Mouse (Mus musculus) embryonic facial prominence, embryonic 15.5 days (tissue): ENCODE measurements around the gene Fyn. TPM values are rescaled to one million over a fixed set of nuclear protein-coding genes. Genes with fewer than 3 reads are reported as not detected.

Source experiments
- ATAC-seq: fragments of 200-750 bp; cut with Nextera tagmentation; 2 replicates; pipeline ENCODE4 v1.8.0; 2017; ENCODE audit warnings: low read depth, moderate TSS enrichment; ENCODE audit not compliant: insufficient number of reproducible peaks, low FRiP score, low TSS enrichment
- H3K27ac ChIP-seq: fragments of 300-500 bp; sonication (generic); replicated peaks from 2 replicates; pipeline ENCODE4 v1.5.1; 2015; ENCODE audit warnings: mild to moderate bottlenecking, inconsistent platforms
- H3K27me3 ChIP-seq: fragments of 300-500 bp; sonication (generic); 2 replicates; pipeline ENCODE4 v1.6.1; 2015; ENCODE audit warnings: inconsistent platforms
- H3K36me3 ChIP-seq: fragments of 300-500 bp; sonication (generic); 2 replicates; pipeline ENCODE4 v1.6.1; 2015; ENCODE audit warnings: mild to moderate bottlenecking, inconsistent platforms
- H3K4me1 ChIP-seq: fragments of 300-500 bp; sonication (generic); 2 replicates; pipeline ENCODE4 v1.6.1; 2015; ENCODE audit warnings: inconsistent platforms
- H3K4me2 ChIP-seq: fragments of 300-500 bp; sonication (generic); replicated peaks from 2 replicates; pipeline ENCODE4 v1.6.1; 2015; ENCODE audit warnings: mild to moderate bottlenecking, inconsistent platforms
- H3K4me3 ChIP-seq: fragments of 300-500 bp; sonication (generic); replicated peaks from 2 replicates; pipeline ENCODE4 v1.5.1; 2015; ENCODE audit warnings: mild to moderate bottlenecking, inconsistent platforms
- H3K9ac ChIP-seq: fragments of 300-500 bp; sonication (generic); 2 replicates; pipeline ENCODE4 v1.6.1; 2015; ENCODE audit warnings: inconsistent platforms
- H3K9me3 ChIP-seq: fragments of 300-500 bp; sonication (generic); replicated peaks from 2 replicates; pipeline ENCODE4 v1.6.1; 2016; ENCODE audit warnings: inconsistent platforms
- WGBS: fragments of 180-500 bp; shearing (Covaris S2); methylation state at CpG from one replicate; pipeline ENCODE4 v1.1.7; 2015; 5-methylcytosine and 5-hydroxymethylcytosine counted together
- polyA plus RNA-seq: library from polyadenylated mRNA; unstranded; fragments of >200 nt; fragmentation: Nextera tagmentation; extraction: Ambion mirVana; gene quantifications from 2 replicates; pipeline ENCODE4 v1.2.1, GENCODE M21; 2015

Gene Fyn
- polyA plus RNA-seq, 1 experiment from 2014 or later: 42.8 TPM

DNA sequence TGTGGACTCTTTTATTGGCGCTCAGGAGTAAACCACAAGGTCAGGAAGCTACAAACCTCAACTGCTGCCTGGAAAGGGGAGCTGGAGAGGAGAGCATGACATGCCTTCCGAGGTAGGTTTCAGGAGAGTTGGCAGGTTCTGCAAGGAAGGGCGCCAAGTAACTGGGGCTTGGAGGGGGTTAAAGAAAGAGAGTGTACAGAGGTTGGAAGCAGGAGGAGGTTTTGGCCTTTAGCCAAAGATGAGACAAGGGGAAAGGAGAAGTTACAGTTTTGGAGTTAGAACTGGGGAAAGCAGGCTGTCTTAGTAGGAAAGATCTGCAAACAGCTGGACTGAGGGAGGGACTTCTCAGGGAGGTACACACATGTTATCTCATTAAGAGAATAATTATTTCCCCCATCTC is 227.2 kb downstream of the Fyn start:
- no peaks in the 10 kb centered on the region for H3K27me3 ChIP-seq
- ATAC-seq: 0 out of 2 replicates have a peak, but pooled peaks have one; percentile 43
- H3K9ac ChIP-seq: no peak overlapping the region
- H3K36me3 ChIP-seq: no peaks in the 10 kb centered on the region
- no peak overlapping the region for H3K4me2 ChIP-seq
- H3K27ac ChIP-seq: peak overlapping the region; percentile 73
- WGBS: 41% methylated on average over 3 of the region's 3 CpGs
- H3K4me1 ChIP-seq: peaks cover 34% of the 10 kb centered on the region
- 0 out of 2 replicates have a peak, but pooled peaks cover 4% of the 10 kb centered on the region for H3K9me3 ChIP-seq
- no peak overlapping the region for H3K4me3 ChIP-seq

DNA sequence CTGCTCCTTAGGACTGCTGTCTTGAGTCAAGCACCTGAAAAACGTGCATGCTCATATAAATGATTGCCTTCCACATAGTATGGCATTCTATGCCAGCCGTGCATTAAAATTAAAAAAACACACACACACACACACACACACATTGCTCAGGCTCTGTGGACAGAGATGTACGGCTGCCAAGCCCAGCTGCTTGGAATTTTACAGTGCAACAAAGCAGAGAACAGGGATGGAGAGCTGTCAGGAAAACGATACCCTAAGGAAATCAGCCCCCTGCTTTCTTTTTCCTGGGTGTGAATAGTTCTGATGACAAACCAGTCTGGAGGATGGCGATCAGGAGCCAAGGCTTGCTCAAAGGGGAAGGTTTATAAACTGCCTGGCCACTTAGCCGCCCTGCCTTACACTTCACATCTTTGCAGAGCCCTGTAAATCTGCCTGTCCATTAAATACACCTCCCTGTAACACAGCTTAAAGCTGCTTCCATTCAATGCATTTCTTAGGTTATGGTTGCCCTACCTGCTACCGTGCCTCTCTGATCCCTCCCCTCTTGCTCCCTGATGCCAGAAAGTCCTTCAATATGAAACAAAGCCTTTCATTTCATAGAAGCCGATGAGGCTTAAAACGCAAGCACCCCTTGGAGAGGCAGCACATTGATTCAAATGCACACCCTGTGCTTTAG is 228.6 kb downstream of the Fyn start:
- ATAC-seq: no peak; the same call in 1 of the 2 replicates
- H3K27ac ChIP-seq: peak overlapping the region; percentile 70
- H3K36me3 ChIP-seq: no peaks in the 10 kb centered on the region
- no peaks in the 10 kb centered on the region for H3K27me3 ChIP-seq
- H3K9ac ChIP-seq: no peak overlapping the region
- WGBS: 27% methylated on average over 9 of the region's 9 CpGs
- no peak overlapping the region for H3K4me2 ChIP-seq
- H3K4me3 ChIP-seq: no peak overlapping the region
- H3K4me1 ChIP-seq: peaks cover 34% of the 10 kb centered on the region
- 0 out of 2 replicates have a peak, but pooled peaks cover 4% of the 10 kb centered on the region for H3K9me3 ChIP-seq

DNA sequence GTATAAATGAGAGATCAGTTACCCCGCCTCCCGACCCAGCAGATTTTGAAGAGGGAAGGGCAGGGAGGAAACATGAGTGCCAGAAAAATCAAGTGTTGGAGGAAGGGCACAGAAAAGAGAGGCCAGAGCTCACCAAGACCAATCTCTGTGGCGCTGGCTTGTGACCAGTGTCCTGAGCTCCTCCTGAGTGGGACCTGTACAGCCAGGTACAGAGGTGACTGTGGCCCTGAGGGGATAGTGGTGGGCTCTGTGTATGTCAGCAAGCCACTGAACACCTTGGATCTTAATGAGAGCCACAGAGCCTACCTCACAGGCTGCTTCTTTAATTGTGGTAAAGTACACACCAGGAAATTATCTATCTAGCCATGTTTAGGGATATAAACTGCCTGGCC is 229.1 kb downstream of the Fyn start:
- no peaks in the 10 kb centered on the region for H3K27me3 ChIP-seq
- 0 out of 2 replicates have a peak, but pooled peaks cover 4% of the 10 kb centered on the region for H3K9me3 ChIP-seq
- ATAC-seq: no peak
- no peak overlapping the region for H3K9ac ChIP-seq
- peak overlapping the region; percentile 70 for H3K27ac ChIP-seq
- H3K4me2 ChIP-seq: no peak overlapping the region
- H3K36me3 ChIP-seq: no peaks in the 10 kb centered on the region
- WGBS: 45% methylated on average over 3 of the region's 3 CpGs
- H3K4me3 ChIP-seq: no peak overlapping the region
- peaks cover 34% of the 10 kb centered on the region for H3K4me1 ChIP-seq

DNA sequence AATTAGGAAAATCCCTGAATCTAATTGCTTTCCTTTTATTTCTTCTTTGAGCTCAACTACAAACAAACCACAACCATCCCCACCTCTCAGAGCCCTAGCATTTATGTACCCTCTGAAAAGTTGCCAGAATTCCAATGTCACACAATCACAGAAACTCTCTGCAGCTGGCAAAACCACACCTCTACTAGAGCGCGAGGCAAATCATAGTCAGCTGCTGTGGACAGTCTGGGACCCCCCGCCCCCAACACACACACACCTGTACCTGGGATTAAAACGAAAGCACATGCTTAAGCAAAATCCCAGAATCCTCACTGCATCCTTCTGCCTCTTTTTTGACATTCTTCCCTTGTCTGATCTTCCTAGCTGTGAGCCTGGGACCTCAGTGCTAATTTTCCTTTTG is 230.9 kb downstream of the Fyn start:
- Histone ChIP-seq H3K27ac (no peak overlapping the region), H3K9me3 (0 out of 2 replicates have a peak, but pooled peaks cover under 1% of the 10 kb centered on the region), H3K36me3 (no peaks in the 10 kb centered on the region), H3K4me2 (no peak overlapping the region), H3K27me3 (no peaks in the 10 kb centered on the region), H3K4me3 (no peak overlapping the region), H3K4me1 (peaks cover 34% of the 10 kb centered on the region), H3K9ac (no peak overlapping the region)
- ATAC-seq: no peak
- WGBS: 63% methylated on average over 4 of the region's 4 CpGs

DNA sequence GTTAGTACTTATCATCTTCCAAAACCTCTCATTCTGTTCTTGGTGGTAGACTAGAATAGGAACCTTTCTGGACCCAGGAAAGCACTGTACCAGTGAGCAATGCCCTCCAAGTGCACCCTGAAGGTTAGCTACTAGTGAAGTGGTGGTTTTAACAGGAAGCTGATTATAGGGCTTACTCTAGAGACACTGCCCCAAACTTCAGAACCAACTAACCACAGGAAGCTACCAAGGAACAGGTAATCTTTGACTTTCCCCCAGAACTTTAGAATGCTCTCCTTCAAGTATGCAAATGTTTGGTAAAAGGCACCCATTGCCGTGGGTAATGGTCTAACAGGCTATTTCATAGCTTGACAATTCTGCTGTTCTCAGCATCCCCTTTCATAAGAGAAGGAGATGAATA is 231.5 kb downstream of the Fyn start:
- Histone ChIP-seq H3K27me3 (no peaks in the 10 kb centered on the region), H3K36me3 (no peaks in the 10 kb centered on the region), H3K4me3 (no peak overlapping the region), H3K4me1 (peaks cover 29% of the 10 kb centered on the region), H3K4me2 (no peak overlapping the region), H3K27ac (no peak overlapping the region), H3K9me3 (peaks cover 5% of the 10 kb centered on the region; the same call in 1 of the 2 replicates), H3K9ac (no peak overlapping the region)
- ATAC-seq: no peak
- WGBS: 74% methylated on average over 1 of the region's 1 CpGs

DNA sequence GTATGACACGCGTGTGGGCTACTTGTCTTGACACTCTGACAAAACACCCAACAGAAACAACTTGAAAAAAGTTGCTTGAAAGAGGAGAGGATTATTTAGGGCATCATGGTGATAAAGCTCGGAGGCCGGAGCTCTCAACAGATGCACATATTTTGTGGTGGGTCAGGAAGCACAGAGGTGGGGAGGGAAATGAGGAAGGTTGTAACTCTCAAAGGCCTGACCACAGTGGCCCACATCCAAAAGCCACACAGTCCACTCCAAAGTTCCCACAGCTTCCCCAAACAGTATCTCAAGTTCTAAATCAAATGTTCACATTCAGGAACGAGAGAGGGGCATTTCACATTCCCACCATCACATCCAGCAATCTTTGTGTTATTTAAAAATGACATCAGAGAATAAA is 232.4 kb downstream of the Fyn start:
- Histone ChIP-seq H3K9me3 (peaks cover 11% of the 10 kb centered on the region; the same call in 1 of the 2 replicates), H3K4me1 (peaks cover 19% of the 10 kb centered on the region), H3K27ac (no peak overlapping the region), H3K9ac (no peak overlapping the region), H3K4me3 (no peak overlapping the region), H3K27me3 (no peaks in the 10 kb centered on the region), H3K36me3 (no peaks in the 10 kb centered on the region), H3K4me2 (no peak overlapping the region)
- no peak for ATAC-seq
- whole genome bisulfite sequencing: 78% methylated on average over 5 of the region's 5 CpGs

DNA sequence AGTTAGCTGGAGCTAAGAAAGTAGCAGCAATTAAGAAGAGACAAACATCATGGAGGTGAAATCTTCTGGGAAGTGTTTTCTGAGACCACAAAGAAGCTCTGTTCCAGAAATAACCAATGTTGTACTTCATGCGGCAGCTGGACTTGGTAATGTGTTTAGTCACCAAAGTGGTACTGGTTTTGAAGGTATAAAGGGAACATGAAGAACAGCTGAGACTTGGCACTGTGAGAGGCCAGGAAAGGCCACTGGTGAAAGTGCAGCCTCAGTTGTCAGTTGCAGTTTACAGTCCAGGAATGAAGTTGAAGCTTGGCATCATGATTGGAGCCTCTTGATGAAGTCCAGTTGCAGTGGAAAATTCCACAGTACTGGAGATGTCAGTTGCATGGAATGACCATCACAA is 237.8 kb downstream of the Fyn start:
- ATAC-seq: no peak
- H3K27me3 ChIP-seq: no peaks in the 10 kb centered on the region
- H3K27ac ChIP-seq: no peak overlapping the region
- H3K4me2 ChIP-seq: no peak overlapping the region
- 89% methylated on average over 1 of the region's 1 CpGs for WGBS
- no peak overlapping the region for H3K4me3 ChIP-seq
- peaks cover 13% of the 10 kb centered on the region; the same call in 1 of the 2 replicates for H3K9me3 ChIP-seq
- peaks cover 4% of the 10 kb centered on the region for H3K4me1 ChIP-seq
- no peak overlapping the region for H3K9ac ChIP-seq
- no peaks in the 10 kb centered on the region for H3K36me3 ChIP-seq

DNA sequence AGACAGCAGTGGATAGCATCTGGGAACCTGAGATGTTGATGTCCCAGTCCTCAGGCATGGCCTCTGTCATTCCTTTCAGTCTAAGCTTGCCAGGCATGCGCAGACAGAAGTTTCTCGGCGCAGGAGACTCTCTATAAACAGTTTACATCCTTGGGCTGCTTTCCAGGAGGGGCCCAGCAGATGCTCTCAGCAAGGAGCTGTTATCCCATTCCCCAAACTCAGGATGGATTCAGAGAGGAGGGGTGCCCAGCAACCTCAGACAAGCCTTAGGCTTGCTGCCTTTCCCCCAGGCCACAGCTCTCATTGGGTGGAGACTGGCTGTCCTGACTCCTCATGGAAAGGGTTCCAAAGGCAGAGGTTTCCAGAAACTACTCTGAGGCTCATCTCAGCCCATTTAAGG is 242.6 kb downstream of the Fyn start:
- WGBS: 40% methylated on average over 3 of the region's 3 CpGs
- Histone ChIP-seq H3K9me3 (0 out of 2 replicates have a peak, but pooled peaks cover under 1% of the 10 kb centered on the region), H3K36me3 (no peaks in the 10 kb centered on the region), H3K4me1 (peaks cover 47% of the 10 kb centered on the region), H3K4me3 (no peak overlapping the region), H3K27me3 (no peaks in the 10 kb centered on the region), H3K9ac (no peak overlapping the region), H3K27ac (peak overlapping the region; percentile 29; the same call in 1 of the 2 replicates), H3K4me2 (no peak overlapping the region)
- ATAC-seq: no peak

DNA sequence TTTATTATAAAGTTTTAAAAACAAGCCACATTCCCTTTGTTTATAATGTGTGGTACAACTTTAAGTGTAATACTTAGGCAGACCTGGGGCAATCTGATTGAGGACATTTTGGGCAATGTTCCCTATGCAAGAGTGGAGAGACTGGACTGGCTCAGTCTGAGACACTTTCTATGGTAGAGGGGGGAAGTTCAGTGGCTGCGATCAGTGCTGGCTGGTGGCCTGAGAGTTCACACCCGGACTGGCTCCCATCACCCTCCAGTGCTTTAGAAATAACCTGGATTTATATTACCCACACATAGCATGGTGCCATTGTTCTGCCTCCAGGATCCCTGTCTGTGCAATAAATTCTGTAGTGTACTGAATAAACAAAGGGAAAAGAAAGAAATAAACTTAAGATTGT is 243.5 kb downstream of the Fyn start:
- H3K27me3 ChIP-seq: no peaks in the 10 kb centered on the region
- H3K27ac ChIP-seq: peak overlapping the region; percentile 97
- peaks cover 50% of the 10 kb centered on the region for H3K4me1 ChIP-seq
- WGBS: 67% methylated on average over 2 of the region's 2 CpGs
- H3K4me2 ChIP-seq: no peak overlapping the region
- no peaks in the 10 kb centered on the region for H3K36me3 ChIP-seq
- no peak for ATAC-seq
- no peaks in the 10 kb centered on the region for H3K9me3 ChIP-seq
- H3K9ac ChIP-seq: no peak overlapping the region
- no peak overlapping the region for H3K4me3 ChIP-seq

DNA sequence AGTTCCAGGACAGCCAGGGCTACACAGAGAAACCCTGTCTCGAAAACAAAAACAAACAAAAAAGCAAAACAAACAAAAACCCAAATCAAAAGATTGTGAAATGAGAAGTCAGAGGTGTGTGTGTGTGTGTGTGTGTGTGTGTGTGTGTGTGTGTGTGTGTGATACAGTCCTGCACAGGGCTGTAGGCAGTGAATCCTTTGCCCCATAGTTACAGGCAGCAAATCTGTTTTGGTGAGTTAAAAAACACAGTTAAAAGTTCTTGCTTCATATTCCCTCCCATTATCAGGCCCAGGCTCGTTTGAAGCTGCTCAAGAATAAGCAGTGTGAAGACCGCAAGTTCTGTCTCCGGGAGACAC is 244.0 kb downstream of the Fyn start, which contains the start of gene Traf3ip2:
Gene Traf3ip2, plus strand, starts transcription at position 302 of the 356 bp plus-strand sequence.
- Histone ChIP-seq H3K27ac (peak within 1 kb of the TSS; percentile 97), H3K9me3 (no peaks in the 10 kb centered on the region), H3K9ac (peak within 1 kb of the TSS; percentile 33), H3K27me3 (no peaks in the 10 kb centered on the region), H3K4me2 (peak within 1 kb of the TSS; percentile 52), H3K36me3 (no peaks in the 10 kb centered on the region), H3K4me3 (peak within 1 kb of the TSS; percentile 44), H3K4me1 (peaks cover 50% of the 10 kb centered on the region)
- ATAC-seq: no peak
- WGBS: 38% methylated on average over 4 of the region's 4 CpGs

DNA sequence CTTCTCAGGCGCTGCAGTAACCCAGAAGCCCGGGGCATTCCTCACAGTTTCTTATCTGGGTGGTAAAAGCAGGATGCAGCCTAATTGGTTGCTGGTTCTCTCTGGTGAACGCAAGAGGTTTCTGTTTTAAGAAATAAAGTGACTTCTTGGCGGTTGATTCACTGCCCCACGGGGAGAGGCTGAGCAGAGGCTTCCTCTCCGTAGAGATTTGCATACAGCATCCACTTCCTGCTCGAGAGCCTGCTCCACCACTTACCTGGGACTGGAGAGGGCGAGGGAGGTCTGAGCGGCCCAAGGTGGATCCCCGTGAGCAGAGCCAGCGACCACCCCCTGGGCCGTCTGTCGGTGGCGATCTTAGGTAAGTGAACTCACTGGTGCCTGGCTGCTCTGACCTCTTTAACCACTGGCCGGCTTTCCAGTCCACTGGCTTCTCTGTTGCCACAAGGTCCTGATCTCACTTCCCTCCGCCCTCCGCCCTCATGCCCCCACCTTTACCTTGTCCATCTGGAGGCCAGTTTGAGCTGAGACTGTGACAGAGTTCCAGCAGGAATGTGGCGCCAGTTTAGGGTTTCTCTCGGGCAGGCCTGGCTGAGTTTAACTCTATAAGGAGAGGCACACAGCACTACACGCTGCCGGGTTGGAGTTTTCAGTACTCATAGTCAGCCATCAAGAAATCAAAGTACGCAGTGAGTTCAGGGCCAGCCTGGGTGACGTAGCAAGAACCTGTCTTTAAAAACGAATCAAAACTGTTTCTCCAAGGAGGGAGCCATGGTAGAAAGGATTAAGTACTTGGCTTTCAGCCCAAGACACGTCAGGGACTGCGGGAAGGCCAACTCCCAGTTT is 244.6 kb downstream of the Fyn start:
- H3K4me2 ChIP-seq: peak overlapping the region; percentile 52
- peak overlapping the region; percentile 44 for H3K4me3 ChIP-seq
- peaks cover 50% of the 10 kb centered on the region for H3K4me1 ChIP-seq
- peak overlapping the region; percentile 97 for H3K27ac ChIP-seq
- WGBS: 5% methylated on average over 26 of the region's 26 CpGs
- ATAC-seq: peak; percentile 58; the same call in 1 of the 2 replicates
- H3K9me3 ChIP-seq: no peaks in the 10 kb centered on the region
- peak overlapping the region; percentile 33 for H3K9ac ChIP-seq
- H3K27me3 ChIP-seq: no peaks in the 10 kb centered on the region
- no peaks in the 10 kb centered on the region for H3K36me3 ChIP-seq
